Mouse (Mus musculus) activated CD4-positive, CD25-positive, alpha-beta regulatory T cell, adult 4 months (primary cell): ENCODE measurements around the gene Arap2. TPM values are rescaled to one million over a fixed set of nuclear protein-coding genes. Genes with fewer than 3 reads are reported as not detected.

Experiments used
- ATAC-seq: one replicate; pipeline ENCODE4 v1.8.0; 2017
- polyA plus RNA-seq, 2 experiments: library from polyadenylated mRNA; unstranded; fragments of 100-300 nt; shearing (Covaris generic); gene quantifications; one replicate each; pipeline ENCODE4 v1.2.1; 2017

The Arap2 gene
- 10 to 100 TPM; 19.5 to 27.0 TPM for polyA plus RNA-seq

GRCm38 (mm10) chr5:62765784-62766701, at the start of gene Arap2:
TSS of gene Arap2 (minus strand) at chr5:62766159.
- peak; percentile 76 for ATAC-seq

- ATAC-seq = peak; percentile 98
Observed at GRCm38 (mm10) chr5:62815741-62816140, 49.8 kb upstream of the Arap2 start.

GRCm38 (mm10) chr5:62814072-62814414, 48.1 kb upstream of the Arap2 start:
- no peak for ATAC-seq

GRCm38 (mm10) chr5:62813402-62814071, 47.6 kb upstream of the Arap2 start, which contains the start of gene Dthd1:
TSS of gene Dthd1 (plus strand) at chr5:62813823.
- no peak for ATAC-seq

GRCm38 (mm10) chr5:62792776-62793175, 26.8 kb upstream of the Arap2 start:
- no peak for ATAC-seq

GRCm38 (mm10) chr5:62790921-62791564, 25.1 kb upstream of the Arap2 start:
- peak; percentile 95 for ATAC-seq

- ATAC-seq = no peak
Observed at GRCm38 (mm10) chr5:62786809-62787208, 20.9 kb upstream of the Arap2 start.

GRCm38 (mm10) chr5:62778682-62779081, 12.7 kb upstream of the Arap2 start:
- ATAC-seq = peak; percentile 91

- no peak for ATAC-seq
Observed at GRCm38 (mm10) chr5:62777804-62778203, 11.8 kb upstream of the Arap2 start.

GRCm38 (mm10) chr5:62771775-62772599, 6.0 kb upstream of the Arap2 start:
- no peak for ATAC-seq

GRCm38 (mm10) chr5:62765459-62765783, 538 bp downstream of the Arap2 start:
- ATAC-seq = peak; percentile 4

GRCm38 (mm10) chr5:62764161-62764560, 1.8 kb downstream of the Arap2 start:
- ATAC-seq = no peak

GRCm38 (mm10) chr5:62763046-62763445, 2.9 kb downstream of the Arap2 start:
- ATAC-seq = no peak

GRCm38 (mm10) chr5:62762298-62762960, 3.5 kb downstream of the Arap2 start:
- ATAC-seq = no peak

- no peak for ATAC-seq
Observed at GRCm38 (mm10) chr5:62760791-62761504, 5.0 kb downstream of the Arap2 start.

GRCm38 (mm10) chr5:62755808-62756527, 10.0 kb downstream of the Arap2 start:
- no peak for ATAC-seq

- ATAC-seq = peak; percentile 47
Observed at GRCm38 (mm10) chr5:62752934-62753333, 13.0 kb downstream of the Arap2 start.

GRCm38 (mm10) chr5:62751692-62752091, 14.3 kb downstream of the Arap2 start:
- ATAC-seq = peak; percentile 62

- ATAC-seq = no peak
Observed at GRCm38 (mm10) chr5:62748168-62748567, 17.8 kb downstream of the Arap2 start.

- ATAC-seq = no peak
Observed at GRCm38 (mm10) chr5:62743220-62743922, 22.6 kb downstream of the Arap2 start.
